Mouse (Mus musculus): ENCODE results near the gene Stx19. TPM values are rescaled to one million over a fixed set of nuclear protein-coding genes. Genes with fewer than 3 reads are reported as not detected.

Stx19 gene
- polyA plus RNA-seq, 1 experiment: not detected

DNA sequence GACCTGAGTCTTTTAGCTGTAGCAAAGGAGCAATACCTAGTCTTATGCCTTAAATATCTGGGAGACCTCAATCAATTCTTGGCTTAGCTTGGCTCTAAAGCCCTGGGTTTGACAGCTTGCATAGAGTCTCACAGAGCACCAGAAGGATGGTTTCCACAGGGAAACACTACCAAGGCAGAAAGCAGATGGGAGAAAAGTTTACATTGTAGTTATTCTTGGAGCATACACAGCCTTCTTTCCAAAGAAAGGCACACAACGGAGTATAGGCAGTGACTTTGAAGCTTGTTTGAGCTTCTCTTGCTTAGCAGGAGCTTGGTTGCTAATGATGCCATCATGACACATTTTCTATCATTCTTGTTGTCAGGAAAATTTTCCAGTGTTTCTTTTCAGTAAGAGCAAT lies 45.7 kb downstream of the Stx19 start:
- Histone ChIP-seq H3K27ac (ENCODE audit: insufficient read depth, low read depth, low read length) (no peak overlapping the region), H3K4me3 (ENCODE audit: insufficient read depth, low read length) (no peak overlapping the region), H3K4me1 (ENCODE audit: control insufficient read depth, insufficient read depth, low read length) (peaks cover 26% of the 10 kb centered on the region)
- TF ChIP-seq CTCF (IDR thresholded peaks at IDR 0.05; ENCODE audit: low read depth, low read length) (no peak), POLR2A (IDR thresholded peaks at IDR 0.05; ENCODE audit: borderline replicate concordance, low read depth, low read length) (no peak)

- no peak overlapping the region for H3K4me3 ChIP-seq (ENCODE audit: insufficient read depth, low read length)
- peaks cover 17% of the 10 kb centered on the region for H3K4me1 ChIP-seq (ENCODE audit: control insufficient read depth, insufficient read depth, low read length)
- no peak overlapping the region for H3K27ac ChIP-seq (ENCODE audit: insufficient read depth, low read depth, low read length)
- TF ChIP-seq CTCF (IDR thresholded peaks at IDR 0.05; ENCODE audit: low read depth, low read length): no peak
- no peak for TF ChIP-seq POLR2A (IDR thresholded peaks at IDR 0.05; ENCODE audit: borderline replicate concordance, low read depth, low read length)
These were observed 47.0 kb downstream of the Stx19 start for GRCm38 (mm10) chr16:62861455-62861854.

DNA sequence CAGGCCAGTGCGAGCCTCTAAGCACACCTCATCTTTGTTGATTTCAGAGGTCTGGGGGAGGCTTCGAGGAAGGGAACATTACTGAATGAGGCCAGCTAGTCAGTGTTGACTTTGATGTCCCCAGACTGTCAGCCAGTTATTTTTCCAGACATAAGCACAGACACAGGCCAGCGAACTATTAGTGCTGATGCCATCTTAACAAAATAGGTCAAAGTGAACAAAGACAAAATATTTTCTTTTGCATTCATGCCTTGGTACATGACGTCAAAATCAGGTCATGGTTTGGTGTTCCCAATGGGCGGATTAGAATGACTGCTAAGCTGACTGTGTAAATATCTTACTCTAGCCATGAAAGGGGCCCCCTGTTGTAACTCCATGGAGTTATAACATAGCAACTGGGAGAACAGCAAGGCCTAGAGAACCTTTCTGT lies 58.2 kb downstream of the Stx19 start:
- H3K27ac ChIP-seq (ENCODE audit: insufficient read depth, low read depth, low read length): no peak overlapping the region
- H3K4me3 ChIP-seq (ENCODE audit: insufficient read depth, low read length): no peak overlapping the region
- no peaks in the 10 kb centered on the region for H3K4me1 ChIP-seq (ENCODE audit: control insufficient read depth, insufficient read depth, low read length)
- TF ChIP-seq POLR2A (IDR thresholded peaks at IDR 0.05; ENCODE audit: borderline replicate concordance, low read depth, low read length): no peak
- TF ChIP-seq CTCF (IDR thresholded peaks at IDR 0.05; ENCODE audit: low read depth, low read length): no peak

DNA sequence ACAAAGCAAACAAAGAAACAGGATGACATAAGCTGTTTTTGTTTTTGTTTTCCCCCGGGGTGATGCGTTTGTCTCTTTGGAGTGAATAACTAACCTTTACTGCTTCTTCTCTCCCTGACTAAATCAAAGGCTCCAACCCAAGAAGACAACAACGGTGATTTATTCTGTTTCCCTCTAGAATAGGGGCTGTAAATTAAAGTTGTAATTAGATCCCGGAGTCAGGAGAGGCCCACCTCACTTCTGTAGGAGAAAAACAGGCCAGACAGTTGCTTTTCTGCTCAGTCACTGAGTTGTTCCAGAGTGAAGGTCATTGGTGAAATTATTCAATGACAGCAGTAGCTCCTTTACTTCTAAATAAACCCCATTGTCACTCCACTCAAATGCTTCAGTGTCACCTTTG lies 58.7 kb downstream of the Stx19 start:
- H3K27ac ChIP-seq (ENCODE audit: insufficient read depth, low read depth, low read length): no peak overlapping the region
- no peak overlapping the region for H3K4me3 ChIP-seq (ENCODE audit: insufficient read depth, low read length)
- no peaks in the 10 kb centered on the region for H3K4me1 ChIP-seq (ENCODE audit: control insufficient read depth, insufficient read depth, low read length)
- no peak for TF ChIP-seq POLR2A (IDR thresholded peaks at IDR 0.05; ENCODE audit: borderline replicate concordance, low read depth, low read length)
- TF ChIP-seq CTCF (IDR thresholded peaks at IDR 0.05; ENCODE audit: low read depth, low read length): no peak

Other genes with a start within 250 kb of the Stx19 start
- gene Nsun3, start 27.9 kb upstream of the Stx19 start, polyA plus RNA-seq (2012; ENCODE audit: insufficient read depth, insufficient read length, missing spikeins): 15.1 and 20.8 TPM in 2 replicates
- 11.8 and 12.1 TPM in 2 replicates for gene Arl13b, start 32.4 kb downstream of the Stx19 start, polyA plus RNA-seq (2012; ENCODE audit: insufficient read depth, insufficient read length, missing spikeins)
- gene Pros1, start 39.6 kb downstream of the Stx19 start, polyA plus RNA-seq (2012; ENCODE audit: insufficient read depth, insufficient read length, missing spikeins): 56.7 and 60.1 TPM in 2 replicates

Measured in bone marrow macrophage, adult 2 months (primary cell).